Mouse (Mus musculus) midbrain, embryonic 14.5 days (tissue): ENCODE measurements around the gene Ren1. TPM values are rescaled to one million over a fixed set of nuclear protein-coding genes. Genes with fewer than 3 reads are reported as not detected.
A peak's percentile ranks its signal among the peaks of the same experiment; 100 is the strongest.

Experiments
- ATAC-seq: fragments of 200-750 bp; cut with Nextera tagmentation; 2 replicates; pipeline ENCODE4 v1.8.0; 2017; ENCODE audit warnings: moderate number of reproducible peaks, moderate library complexity; ENCODE audit not compliant: low FRiP score, low TSS enrichment
- DNase-seq: peaks from one replicate; pipeline ENCODE4 v3.0.0-alpha.2; 2015
- H3K27ac ChIP-seq: fragments of 300-500 bp; sonication (generic); replicated peaks from 2 replicates; pipeline ENCODE4 v1.5.1; 2014; ENCODE audit warnings: mild to moderate bottlenecking, low read depth, low read length, moderate library complexity
- H3K27me3 ChIP-seq: fragments of 300-500 bp; sonication (generic); 2 replicates; pipeline ENCODE4 v1.6.1; 2014; ENCODE audit warnings: low read length, control low read depth, mixed read lengths; ENCODE audit not compliant: control insufficient read depth, insufficient read depth
- H3K36me3 ChIP-seq: fragments of 300-500 bp; sonication (generic); 2 replicates; pipeline ENCODE4 v1.6.1; 2014; ENCODE audit warnings: low read length, control low read depth; ENCODE audit not compliant: control insufficient read depth, insufficient read depth
- H3K4me1 ChIP-seq: fragments of 300-500 bp; sonication (generic); 2 replicates; pipeline ENCODE4 v1.6.1; 2014; ENCODE audit warnings: mild to moderate bottlenecking, antibody characterized with exemption, low read length, control low read depth; ENCODE audit not compliant: control insufficient read depth, insufficient read depth
- H3K4me2 ChIP-seq: fragments of 300-500 bp; sonication (generic); 2 replicates; pipeline ENCODE4 v1.6.1; 2014; ENCODE audit warnings: mild to moderate bottlenecking, low read length, moderate library complexity
- H3K4me3 ChIP-seq: fragments of 300-500 bp; sonication (generic); replicated peaks from 2 replicates; pipeline ENCODE4 v1.5.1; 2014; ENCODE audit warnings: low read depth, low read length
- H3K9ac ChIP-seq: fragments of 300-500 bp; sonication (generic); replicated peaks from 2 replicates; pipeline ENCODE4 v1.6.1; 2014; ENCODE audit warnings: mild to moderate bottlenecking, low read length, moderate library complexity
- H3K9me3 ChIP-seq: fragments of 300-500 bp; sonication (generic); 2 replicates; pipeline ENCODE4 v1.6.1; 2016; ENCODE audit warnings: low read length, control low read depth, mixed read lengths; ENCODE audit not compliant: control insufficient read depth
- WGBS: fragments of 180-500 bp; shearing (Covaris S2); extraction: QIAGEN DNeasy Blood & Tissue Kit; methylation state at CpG from one replicate; pipeline ENCODE4 v1.1.7; 2014; 5-methylcytosine and 5-hydroxymethylcytosine counted together
- polyA plus RNA-seq: library from polyadenylated mRNA; unstranded; fragments of >200 nt; fragmentation: Nextera tagmentation; extraction: Ambion mirVana; gene quantifications from 2 replicates; pipeline ENCODE4 v1.2.1, GENCODE M21; 2014

Ren1 gene
- polyA plus RNA-seq, 1 experiment from 2014 or later: not detected

GRCm38 (mm10) chr1:133363276-133364021, 13.1 kb downstream of the Ren1 start, which contains the start of gene Etnk2:
Gene Etnk2 (plus strand): TSS chr1:133363572.
- Histone ChIP-seq H3K9ac (peak within 1 kb of the TSS; percentile 74), H3K4me1 (peaks cover 8% of the 10 kb centered on the region; the same call in 1 of the 2 replicates), H3K36me3 (no peaks in the 10 kb centered on the region), H3K27ac (peak within 1 kb of the TSS; percentile 55; the same call in 1 of the 2 replicates), H3K4me3 (peak within 1 kb of the TSS; percentile 65), H3K4me2 (peak within 1 kb of the TSS; percentile 96), H3K27me3 (peaks cover 13% of the 10 kb centered on the region), H3K9me3 (no peaks in the 10 kb centered on the region)
- peak; percentile 76 for ATAC-seq
- WGBS: under 1% methylated on average over 50 of the region's 52 CpGs
- peak; percentile 86 for DNase-seq

GRCm38 (mm10) chr1:133364022-133364630, 13.8 kb downstream of the Ren1 start:
- Histone ChIP-seq H3K27me3 (peaks cover 13% of the 10 kb centered on the region), H3K4me3 (peak overlapping the region; percentile 65), H3K9me3 (no peaks in the 10 kb centered on the region), H3K4me1 (peaks cover 8% of the 10 kb centered on the region; the same call in 1 of the 2 replicates), H3K4me2 (peak overlapping the region; percentile 96), H3K9ac (peak overlapping the region; percentile 74), H3K27ac (peak overlapping the region; percentile 55; the same call in 1 of the 2 replicates), H3K36me3 (no peaks in the 10 kb centered on the region)
- 2% methylated on average over 27 of the region's 27 CpGs for WGBS
- no peak for ATAC-seq
- peak; percentile 50 for DNase-seq

DNA sequence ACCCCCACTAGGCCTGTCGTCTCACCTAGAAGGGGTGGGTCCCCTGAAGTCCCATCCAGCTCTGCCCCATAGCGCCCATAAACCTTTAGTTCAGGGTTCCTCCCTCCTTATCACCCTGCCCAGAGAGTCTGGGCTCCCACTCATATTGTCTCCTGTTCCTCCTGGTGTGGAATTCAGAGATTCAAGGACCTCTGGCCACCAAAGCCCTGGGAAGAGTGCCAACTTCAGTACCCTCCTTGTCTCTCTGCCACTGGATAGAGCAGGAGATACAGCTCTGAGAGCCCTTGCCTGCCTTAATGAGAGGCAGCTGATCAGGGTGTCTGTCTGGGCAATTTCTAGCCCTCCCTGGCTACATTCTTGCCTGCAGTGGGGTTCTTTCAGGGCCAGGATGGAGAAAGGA, 14.6 kb downstream of the Ren1 start:
- no peak overlapping the region for H3K27ac ChIP-seq
- peak overlapping the region; percentile 96; the same call in 1 of the 2 replicates for H3K4me2 ChIP-seq
- H3K36me3 ChIP-seq: no peaks in the 10 kb centered on the region
- no peak overlapping the region for H3K4me3 ChIP-seq
- 49% methylated on average over 2 of the region's 2 CpGs for WGBS
- H3K27me3 ChIP-seq: peaks cover 13% of the 10 kb centered on the region
- peaks cover 8% of the 10 kb centered on the region; the same call in 1 of the 2 replicates for H3K4me1 ChIP-seq
- H3K9me3 ChIP-seq: no peaks in the 10 kb centered on the region
- ATAC-seq (no peak), DNase-seq (no peak)
- no peak overlapping the region for H3K9ac ChIP-seq

- Histone ChIP-seq H3K9me3 (no peaks in the 10 kb centered on the region), H3K36me3 (no peaks in the 10 kb centered on the region), H3K27ac (no peak overlapping the region), H3K4me2 (no peak overlapping the region), H3K9ac (no peak overlapping the region), H3K4me1 (peaks cover 8% of the 10 kb centered on the region; the same call in 1 of the 2 replicates), H3K27me3 (peaks cover 13% of the 10 kb centered on the region), H3K4me3 (no peak overlapping the region)
- no peak for DNase-seq
- ATAC-seq: no peak
- WGBS: 56% methylated on average over 10 of the region's 10 CpGs
Measured at GRCm38 (mm10) chr1:133366951-133367605, 16.8 kb downstream of the Ren1 start.

DNA sequence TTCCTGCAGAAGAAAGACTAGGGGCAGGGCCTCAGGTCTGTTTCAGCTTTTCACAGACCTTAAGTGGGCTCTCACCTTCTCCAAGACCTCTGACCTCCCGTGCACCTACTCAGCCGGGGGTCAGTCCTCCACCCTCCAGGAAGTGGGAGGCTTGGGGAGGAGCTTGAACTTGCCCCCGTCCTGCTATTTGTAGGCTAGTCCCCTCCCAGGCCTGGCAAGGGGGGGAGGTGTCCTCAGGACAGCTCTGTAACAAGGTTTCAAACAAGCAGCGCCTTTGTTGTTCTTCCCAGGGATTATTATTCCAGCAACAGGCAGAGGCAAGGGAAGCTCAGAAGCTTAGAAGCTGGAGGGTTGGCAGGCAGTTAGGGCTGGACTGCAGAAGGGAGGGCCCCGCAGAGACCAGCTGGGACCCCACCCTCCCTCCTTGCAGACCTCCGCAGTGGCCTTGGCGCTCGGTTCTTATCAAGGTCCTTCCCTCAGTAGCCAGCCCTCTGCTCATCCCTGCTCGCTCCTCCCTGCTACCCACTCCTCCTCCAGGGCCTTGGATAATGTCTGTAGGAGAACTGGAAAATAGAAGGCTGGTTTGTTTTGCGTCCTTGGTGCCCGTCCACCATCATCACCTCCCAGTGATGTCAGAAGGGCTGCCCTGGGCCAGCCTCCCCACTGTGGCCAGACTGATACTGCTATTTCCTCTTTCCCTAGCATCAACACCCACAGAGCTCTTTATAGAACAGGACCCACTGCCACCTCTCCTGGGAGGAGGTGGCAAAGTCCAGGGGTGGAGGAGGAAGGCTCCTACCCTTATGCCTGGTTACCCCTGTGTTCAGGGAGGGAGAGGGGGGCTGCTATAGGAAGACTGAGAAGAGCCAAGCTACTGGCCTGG, 17.5 kb downstream of the Ren1 start:
- Histone ChIP-seq H3K27me3 (peaks cover 13% of the 10 kb centered on the region), H3K4me1 (peaks cover 14% of the 10 kb centered on the region; the same call in 1 of the 2 replicates), H3K27ac (no peak overlapping the region), H3K4me2 (no peak overlapping the region), H3K9me3 (no peaks in the 10 kb centered on the region), H3K36me3 (no peaks in the 10 kb centered on the region), H3K9ac (no peak overlapping the region), H3K4me3 (no peak overlapping the region)
- ATAC-seq (no peak), DNase-seq (peak; percentile 42)
- WGBS: 8% methylated on average over 11 of the region's 11 CpGs

DNA sequence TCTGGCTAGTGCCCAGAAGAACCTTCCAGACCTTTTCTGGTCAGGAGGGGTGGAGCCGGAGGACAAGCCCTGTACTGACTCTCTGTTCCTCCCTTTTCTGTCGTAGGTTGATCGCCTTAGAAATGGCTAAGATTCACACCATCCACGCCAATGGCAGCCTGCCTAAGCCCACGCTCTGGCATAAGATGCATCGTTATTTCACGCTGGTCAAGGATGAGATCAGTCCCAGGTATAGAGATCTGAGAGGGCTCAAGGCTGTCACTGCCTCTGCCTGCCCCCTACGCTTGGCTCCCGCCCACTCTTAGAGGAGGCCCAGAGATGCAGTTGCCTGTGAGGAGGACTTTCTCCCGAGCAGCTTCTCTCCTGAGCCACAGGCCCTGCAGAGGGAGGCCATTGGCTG, 18.3 kb downstream of the Ren1 start:
- WGBS: 59% methylated on average over 10 of the region's 10 CpGs
- H3K9ac ChIP-seq: no peak overlapping the region
- peaks cover 14% of the 10 kb centered on the region; the same call in 1 of the 2 replicates for H3K4me1 ChIP-seq
- peaks cover 13% of the 10 kb centered on the region for H3K27me3 ChIP-seq
- no peak overlapping the region for H3K27ac ChIP-seq
- no peak overlapping the region for H3K4me3 ChIP-seq
- no peaks in the 10 kb centered on the region for H3K36me3 ChIP-seq
- no peak overlapping the region for H3K4me2 ChIP-seq
- no peaks in the 10 kb centered on the region for H3K9me3 ChIP-seq
- DNase-seq: no peak
- ATAC-seq: no peak

DNA sequence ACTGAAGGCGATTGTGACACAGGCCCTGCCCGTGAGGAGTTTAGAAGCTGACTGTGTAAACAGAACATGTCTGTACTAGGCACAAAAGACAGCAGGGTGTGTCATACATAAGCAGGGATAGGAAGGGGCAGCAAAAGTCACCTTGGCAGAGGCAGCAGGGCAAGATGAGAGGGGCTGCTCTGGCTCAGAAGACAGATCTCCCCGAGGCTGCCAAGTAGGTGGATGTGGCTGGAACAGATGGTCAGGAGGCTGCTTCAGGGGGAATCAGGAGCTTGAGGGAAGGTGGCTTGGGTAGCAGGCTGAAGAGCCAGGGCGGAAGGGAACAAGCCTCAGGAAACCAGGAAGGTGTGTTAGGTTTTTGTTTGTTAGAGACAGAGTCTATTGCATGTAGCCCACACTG, 20.0 kb downstream of the Ren1 start:
- Histone ChIP-seq H3K9ac (no peak overlapping the region), H3K9me3 (no peaks in the 10 kb centered on the region), H3K4me3 (no peak overlapping the region), H3K4me1 (peaks cover 14% of the 10 kb centered on the region; the same call in 1 of the 2 replicates), H3K27ac (no peak overlapping the region), H3K27me3 (no peaks in the 10 kb centered on the region), H3K4me2 (no peak overlapping the region), H3K36me3 (no peaks in the 10 kb centered on the region)
- 86% methylated on average over 4 of the region's 4 CpGs for WGBS
- DNase-seq: no peak
- no peak for ATAC-seq

DNA sequence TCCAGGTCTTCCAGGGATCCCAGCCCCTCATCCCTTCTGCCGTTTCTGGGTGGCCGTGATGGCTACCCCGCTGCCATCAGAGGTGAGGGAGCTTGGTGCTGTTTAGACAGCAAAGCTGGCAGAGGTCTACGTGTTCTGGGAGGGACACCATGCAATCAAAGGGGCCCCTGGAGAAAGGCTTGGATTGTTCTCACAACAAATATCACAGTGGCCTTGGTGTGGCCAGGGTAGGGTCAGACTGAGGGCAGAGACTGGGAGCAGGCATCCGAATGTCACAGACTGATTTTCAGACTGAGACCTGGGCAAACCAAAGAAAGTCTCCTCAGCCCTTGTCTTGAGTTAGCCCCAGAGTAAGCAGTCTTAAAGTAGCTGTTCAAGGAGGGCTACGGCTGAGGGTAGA, 21.1 kb downstream of the Ren1 start:
- 97% methylated on average over 6 of the region's 6 CpGs for WGBS
- Histone ChIP-seq H3K9ac (no peak overlapping the region), H3K4me1 (peaks cover 14% of the 10 kb centered on the region; the same call in 1 of the 2 replicates), H3K27me3 (no peaks in the 10 kb centered on the region), H3K4me2 (no peak overlapping the region), H3K9me3 (no peaks in the 10 kb centered on the region), H3K27ac (no peak overlapping the region), H3K36me3 (no peaks in the 10 kb centered on the region), H3K4me3 (no peak overlapping the region)
- no peak for DNase-seq
- ATAC-seq: no peak
